Mouse (Mus musculus): Measurements from ENCODE around the gene Lrrc34. TPM values are rescaled to one million over a fixed set of nuclear protein-coding genes. Genes with fewer than 3 reads are reported as not detected.

Gene Lrrc34
- polyA plus RNA-seq, 1 experiment from 2014 or later = 0.49 TPM

GRCm38 (mm10) chr3:30595111-30595832, 52.4 kb downstream of the Lrrc34 start:
- peaks cover 9% of the 10 kb centered on the region; the same call in 1 of the 2 replicates for H3K27me3 ChIP-seq (replicated peaks; ENCODE audit: control insufficient read depth, insufficient read depth, low read length)
- H3K36me3 ChIP-seq (ENCODE audit: control insufficient read depth, insufficient read depth, low read length) = no peaks in the 10 kb centered on the region
- peak overlapping the region; percentile 75 for H3K9ac ChIP-seq (ENCODE audit: low read length)
- peak overlapping the region; percentile 70 for H3K4me3 ChIP-seq (ENCODE audit: low read depth, low read length)
- H3K4me1 ChIP-seq (replicated peaks; ENCODE audit: control insufficient read depth, insufficient read depth, low read length) = peaks cover 4% of the 10 kb centered on the region; the same call in 1 of the 2 replicates
- no peaks in the 10 kb centered on the region for H3K9me3 ChIP-seq (ENCODE audit: control insufficient read depth, low read length)
- DNase-seq (ENCODE audit: low spot score) (peak; percentile 76), ATAC-seq (replicated peaks; ENCODE audit: low FRiP score, low TSS enrichment, low read depth) (peak; percentile 33; the same call in 1 of the 2 replicates)
- WGBS = under 1% methylated on average over 62 of the region's 62 CpGs
- H3K4me2 ChIP-seq (ENCODE audit: low read length) = peak overlapping the region; percentile 91
- no peak overlapping the region for H3K27ac ChIP-seq (ENCODE audit: low read depth)

GRCm38 (mm10) chr3:30593719-30594485, 53.8 kb downstream of the Lrrc34 start:
- WGBS = 72% methylated on average over 4 of the region's 4 CpGs
- Histone ChIP-seq H3K4me3 (ENCODE audit: low read depth, low read length) (no peak overlapping the region), H3K36me3 (ENCODE audit: control insufficient read depth, insufficient read depth, low read length) (no peaks in the 10 kb centered on the region), H3K9ac (ENCODE audit: low read length) (no peak overlapping the region), H3K27ac (ENCODE audit: low read depth) (no peak overlapping the region), H3K4me2 (ENCODE audit: low read length) (no peak overlapping the region), H3K9me3 (ENCODE audit: control insufficient read depth, low read length) (no peaks in the 10 kb centered on the region), H3K4me1 (replicated peaks; ENCODE audit: control insufficient read depth, insufficient read depth, low read length) (no peaks in the 10 kb centered on the region), H3K27me3 (replicated peaks; ENCODE audit: control insufficient read depth, insufficient read depth, low read length) (peaks cover 5% of the 10 kb centered on the region; the same call in 1 of the 2 replicates)
- ATAC-seq (replicated peaks; ENCODE audit: low FRiP score, low TSS enrichment, low read depth) (no peak), DNase-seq (ENCODE audit: low spot score) (no peak)

GRCm38 (mm10) chr3:30592418-30592853, 55.2 kb downstream of the Lrrc34 start:
- peak; percentile 66 for DNase-seq (ENCODE audit: low spot score)
- no peaks in the 10 kb centered on the region for H3K27me3 ChIP-seq (replicated peaks; ENCODE audit: control insufficient read depth, insufficient read depth, low read length)
- H3K4me1 ChIP-seq (replicated peaks; ENCODE audit: control insufficient read depth, insufficient read depth, low read length) = no peaks in the 10 kb centered on the region
- no peak overlapping the region for H3K27ac ChIP-seq (ENCODE audit: low read depth)
- H3K9ac ChIP-seq (ENCODE audit: low read length) = no peak overlapping the region
- H3K9me3 ChIP-seq (ENCODE audit: control insufficient read depth, low read length) = no peaks in the 10 kb centered on the region
- ATAC-seq (replicated peaks; ENCODE audit: low FRiP score, low TSS enrichment, low read depth) = peak; percentile 69
- no peaks in the 10 kb centered on the region for H3K36me3 ChIP-seq (ENCODE audit: control insufficient read depth, insufficient read depth, low read length)
- H3K4me2 ChIP-seq (ENCODE audit: low read length) = no peak overlapping the region
- no peak overlapping the region for H3K4me3 ChIP-seq (ENCODE audit: low read depth, low read length)
- 1% methylated on average over 2 of the region's 2 CpGs for WGBS

GRCm38 (mm10) chr3:30588865-30589264, 58.8 kb downstream of the Lrrc34 start:
- 80% methylated on average over 6 of the region's 6 CpGs for WGBS
- H3K27ac ChIP-seq (ENCODE audit: low read depth) = no peak overlapping the region

More at GRCm38 (mm10) chr3:30588865-30589264, 58.8 kb downstream of the Lrrc34 start:
- no peak for ATAC-seq (replicated peaks; ENCODE audit: low FRiP score, low TSS enrichment, low read depth)
- Histone ChIP-seq H3K4me1 (replicated peaks; ENCODE audit: control insufficient read depth, insufficient read depth, low read length) (no peaks in the 10 kb centered on the region), H3K4me3 (ENCODE audit: low read depth, low read length) (no peak overlapping the region), H3K9ac (ENCODE audit: low read length) (no peak overlapping the region), H3K9me3 (ENCODE audit: control insufficient read depth, low read length) (no peaks in the 10 kb centered on the region), H3K27me3 (replicated peaks; ENCODE audit: control insufficient read depth, insufficient read depth, low read length) (no peaks in the 10 kb centered on the region), H3K4me2 (ENCODE audit: low read length) (no peak overlapping the region), H3K36me3 (ENCODE audit: control insufficient read depth, insufficient read depth, low read length) (no peaks in the 10 kb centered on the region)
- no peak for DNase-seq (ENCODE audit: low spot score)

Other genes starting within 250 kb of the Lrrc34 start
- gene Mecom, start 99.9 kb downstream of the Lrrc34 start, polyA plus RNA-seq (2014; fragmentation: Nextera tagmentation; extraction: Ambion mirVana) = 15.2 and 17.6 TPM in 2 replicates
- 0.09 and 0.23 TPM in 2 replicates for gene Actrt3, start 47.9 kb downstream of the Lrrc34 start, polyA plus RNA-seq (2014; fragmentation: Nextera tagmentation; extraction: Ambion mirVana)
- gene Mynn, start 45.8 kb downstream of the Lrrc34 start, polyA plus RNA-seq (2014; fragmentation: Nextera tagmentation; extraction: Ambion mirVana) = 26.7 and 28.7 TPM in 2 replicates
- not detected in 2 replicates for gene Lrriq4, start 3.4 kb downstream of the Lrrc34 start, polyA plus RNA-seq (2014; fragmentation: Nextera tagmentation; extraction: Ambion mirVana)
- 0.20 and 0.66 TPM in 2 replicates for gene Lrrc31, start 52.0 kb upstream of the Lrrc34 start, polyA plus RNA-seq (2014; fragmentation: Nextera tagmentation; extraction: Ambion mirVana)
- gene Samd7, start 98.4 kb upstream of the Lrrc34 start, polyA plus RNA-seq (2014; fragmentation: Nextera tagmentation; extraction: Ambion mirVana) = not detected in 2 replicates
- 73.9 and 76.5 TPM in 2 replicates for gene Sec62, start 145.0 kb upstream of the Lrrc34 start, polyA plus RNA-seq (2014; fragmentation: Nextera tagmentation; extraction: Ambion mirVana)
- 4.0 TPM in 2 replicates for gene Gpr160, start 208.1 kb upstream of the Lrrc34 start, polyA plus RNA-seq (2014; fragmentation: Nextera tagmentation; extraction: Ambion mirVana)

All from intestine, embryonic 14.5 days (tissue).